Comparison of ENCODE assay signal across 29 mouse cellular contexts in genomic region chr5:122031146-122031545, GRCm38 (mm10). TPM values are rescaled to one million over a fixed set of nuclear protein-coding genes. Genes with fewer than 3 reads are reported as not detected.
A peak's percentile ranks its signal among the peaks of the same experiment; 100 is the strongest.
DNase-seq lines count a peak whose midpoint lies in the region; ATAC-seq and TF ChIP-seq lines count a peak whose summit lies in the region.
"Had no signal": no experiment of that assay in that cellular context is flagged by ENCODE, and none has a peak within 500 bp of the region (broad histone marks: within the 10 kb centered on the region; RNA-seq: fewer than 3 reads in every experiment).

No protein-coding gene starts in this region.

- H3K4me3 ChIP-seq in heart, embryonic 10.5 days: no peak overlapping the region
- H3K4me3 ChIP-seq in heart, embryonic 12.5 days: no peak overlapping the region
- no peak overlapping the region for H3K4me3 ChIP-seq in lung, adult 2 months (replicated peaks; ENCODE audit: extremely low read depth, low read depth, low read length)
- H3K4me3 ChIP-seq in lung, embryonic 16.5 days (ENCODE audit: low read length): no peak overlapping the region
- H3K4me3 ChIP-seq in stomach, postnatal 0 days (ENCODE audit: low read depth, low read length): no peak overlapping the region
- H3K4me3 ChIP-seq: embryonic facial prominence, embryonic 12.5 days; gastrocnemius, adult 2 months; limb, embryonic 10.5 days; limb, embryonic 15.5 days; liver, embryonic 13.5 days; myocyte; neural tube, embryonic 12.5 days had no signal

- H3K36me3 ChIP-seq in heart, embryonic 10.5 days: peaks cover 3% of the 10 kb centered on the region
- peaks cover 5% of the 10 kb centered on the region for H3K36me3 ChIP-seq in heart, embryonic 12.5 days
- H3K36me3 ChIP-seq in lung, embryonic 16.5 days (ENCODE audit: control insufficient read depth, insufficient read depth, low read length): no peaks in the 10 kb centered on the region
- H3K36me3 ChIP-seq in stomach, postnatal 0 days (ENCODE audit: control insufficient read depth, insufficient read depth, low read length): no peaks in the 10 kb centered on the region
- H3K36me3 ChIP-seq: embryonic facial prominence, embryonic 12.5 days; limb, embryonic 15.5 days; liver, embryonic 13.5 days had no signal

- H3K9me3 ChIP-seq in heart, embryonic 10.5 days: no peaks in the 10 kb centered on the region
- peaks cover 5% of the 10 kb centered on the region for H3K9me3 ChIP-seq in heart, embryonic 12.5 days (replicated peaks)
- no peaks in the 10 kb centered on the region for H3K9me3 ChIP-seq in lung, embryonic 16.5 days (ENCODE audit: control insufficient read depth, low read length)
- H3K9me3 ChIP-seq in stomach, postnatal 0 days (ENCODE audit: control insufficient read depth, low read length): no peaks in the 10 kb centered on the region
- H3K9me3 ChIP-seq: limb, embryonic 10.5 days; limb, embryonic 15.5 days; liver, embryonic 13.5 days had no signal

- DNase-seq in heart, embryonic 10.5 days (ENCODE audit: low spot score): no peak
- peak; percentile 46 to 58 for DNase-seq in lung, adult 18-20 months
- DNase-seq in lung, adult 2 months: no peak
- peak; percentile 52 for DNase-seq in stomach, postnatal 0 days (ENCODE audit: low spot score)
- DNase-seq in cerebellum, postnatal 14 days: no peak
- DNase-seq in testis, postnatal 10 days (ENCODE audit: low spot score): no peak
- DNase-seq: adrenal gland, adult 8-10 months; cerebellum, adult 2 months; embryo, embryonic 11 days; gastrocnemius, adult 2 months; heart, postnatal 10 days; kidney, adult 11 months; kidney, postnatal 14 days; layer of hippocampus, adult 9-11 months; liver, embryonic 13.5 days; lung, embryonic 14.5 days; right cerebral cortex, adult 18-20 months; right cerebral cortex, postnatal 4 days had no signal

- TF ChIP-seq POLR2A in lung, adult 2 months (IDR thresholded peaks at IDR 0.05; ENCODE audit: borderline replicate concordance, extremely low read depth, low read depth, low read length): no peak

- no peak for TF ChIP-seq CTCF in lung, adult 2 months (IDR thresholded peaks at IDR 0.05; ENCODE audit: insufficient read depth, low read length)
- no peak for TF ChIP-seq CTCF in stomach, postnatal 0 days (IDR thresholded peaks at IDR 0.05; ENCODE audit: low read depth)

- no peak for TF ChIP-seq EP300 in stomach, postnatal 0 days (optimal IDR thresholded peaks at IDR 0.05)

- H3K27ac ChIP-seq in heart, embryonic 10.5 days: peak overlapping the region; percentile 36
- no peak overlapping the region for H3K27ac ChIP-seq in heart, embryonic 12.5 days (ENCODE audit: poor library complexity, severe bottlenecking)
- no peak overlapping the region for H3K27ac ChIP-seq in lung, embryonic 16.5 days (ENCODE audit: low read length)
- H3K27ac ChIP-seq in stomach, postnatal 0 days (replicated peaks): no peak overlapping the region
- H3K27ac ChIP-seq: embryonic facial prominence, embryonic 12.5 days; gastrocnemius, adult 2 months; limb, embryonic 15.5 days; liver, embryonic 13.5 days; neural tube, embryonic 12.5 days had no signal

- no peak overlapping the region for H3K9ac ChIP-seq in heart, embryonic 12.5 days
- H3K9ac ChIP-seq in lung, embryonic 16.5 days (ENCODE audit: low read length): no peak overlapping the region
- no peak overlapping the region for H3K9ac ChIP-seq in stomach, postnatal 0 days (ENCODE audit: low read length)
- H3K9ac ChIP-seq: embryonic facial prominence, embryonic 12.5 days; limb, embryonic 15.5 days; liver, embryonic 13.5 days; lung, embryonic 14.5 days; neural tube, embryonic 12.5 days had no signal

- no peak overlapping the region for H3K4me2 ChIP-seq in heart, embryonic 12.5 days
- no peak overlapping the region for H3K4me2 ChIP-seq in lung, embryonic 16.5 days (ENCODE audit: low read depth, low read length)
- H3K4me2 ChIP-seq in stomach, postnatal 0 days (replicated peaks; ENCODE audit: low read depth): no peak overlapping the region
- H3K4me2 ChIP-seq: heart, embryonic 11.5 days; limb, embryonic 15.5 days; liver, embryonic 13.5 days; lung, embryonic 14.5 days; midbrain, embryonic 11.5 days; neural tube, embryonic 12.5 days had no signal

- peaks cover 3% of the 10 kb centered on the region; the same call in 1 of the 2 replicates for H3K27me3 ChIP-seq in heart, embryonic 10.5 days (ENCODE audit: insufficient read depth, poor library complexity, severe bottlenecking)
- no peaks in the 10 kb centered on the region for H3K27me3 ChIP-seq in heart, embryonic 12.5 days (replicated peaks)
- no peaks in the 10 kb centered on the region for H3K27me3 ChIP-seq in lung, embryonic 16.5 days (ENCODE audit: control insufficient read depth, insufficient read depth, low read depth, low read length)
- no peaks in the 10 kb centered on the region for H3K27me3 ChIP-seq in stomach, postnatal 0 days (ENCODE audit: control insufficient read depth, insufficient read depth, low read length)
- H3K27me3 ChIP-seq: liver, embryonic 13.5 days; neural tube, embryonic 12.5 days had no signal

- WGBS in heart, embryonic 10.5 days: 59% methylated on average over 12 of the region's 12 CpGs
- 62% methylated on average over 12 of the region's 12 CpGs for WGBS in heart, embryonic 12.5 days
- 46% methylated on average over 12 of the region's 12 CpGs for WGBS in lung, adult 2 months
- WGBS in lung, embryonic 16.5 days: 53% methylated on average over 12 of the region's 12 CpGs
- WGBS in stomach, postnatal 0 days: 46% methylated on average over 12 of the region's 12 CpGs

- ATAC-seq in heart, embryonic 12.5 days (ENCODE audit: insufficient number of reproducible peaks, low FRiP score): no peak
- ATAC-seq in lung, embryonic 16.5 days (ENCODE audit: low read depth): peak; percentile 24; the same call in 1 of the 2 replicates
- ATAC-seq in stomach, postnatal 0 days (ENCODE audit: low FRiP score, low TSS enrichment): peak; percentile 49; the same call in 1 of the 2 replicates
- ATAC-seq: forebrain, embryonic 14.5 days; midbrain, embryonic 16.5 days had no signal

- peaks cover 17% of the 10 kb centered on the region for H3K4me1 ChIP-seq in heart, embryonic 10.5 days
- H3K4me1 ChIP-seq in heart, embryonic 12.5 days (replicated peaks): peaks cover 14% of the 10 kb centered on the region
- peaks cover 3% of the 10 kb centered on the region for H3K4me1 ChIP-seq in lung, adult 2 months (ENCODE audit: control insufficient read depth, insufficient read depth, low read length)
- 0 out of 2 replicates have a peak, but pooled peaks cover 2% of the 10 kb centered on the region for H3K4me1 ChIP-seq in lung, embryonic 16.5 days (replicated peaks; ENCODE audit: control insufficient read depth, insufficient read depth, low read length)
- no peaks in the 10 kb centered on the region for H3K4me1 ChIP-seq in stomach, postnatal 0 days (replicated peaks; ENCODE audit: control insufficient read depth, insufficient read depth)
- H3K4me1 ChIP-seq: liver, embryonic 13.5 days had no signal

RNA-seq across cellular contexts. Expression of gene Cux2, which starts 18.8 kb away (rescaled TPM):
- polyA plus RNA-seq in heart, embryonic 10.5 days (2016; fragmentation: Nextera tagmentation; extraction: Ambion mirVana): 6.6 and 8.0 TPM in 2 replicates
- 7.6 and 10.1 TPM in 2 replicates for polyA plus RNA-seq in heart, embryonic 12.5 days (2016; fragmentation: Nextera tagmentation; extraction: Ambion mirVana)
- 5.6 and 6.4 TPM in 2 replicates for polyA plus RNA-seq in lung, adult 2 months (2012; rRNA removed)
- 1.5 and 2.3 TPM in 2 replicates for polyA plus RNA-seq in lung, embryonic 16.5 days (2015; fragmentation: Nextera tagmentation; extraction: Ambion mirVana)
- polyA plus RNA-seq in stomach, postnatal 0 days (2015; fragmentation: Nextera tagmentation; extraction: Ambion mirVana): 1.2 and 1.5 TPM in 2 replicates

Comparison
In these comparisons a context has a peak if more than half of its experiments do, and no peak if none do; other contexts are left out.
1. DNase-seq: peak in lung, adult 18-20 months (2 of 2) and stomach, postnatal 0 days (single experiment); none in heart, embryonic 10.5 days (single experiment), lung, adult 2 months (single experiment), cerebellum, postnatal 14 days (0 of 2) and testis, postnatal 10 days (single experiment).